Mouse (Mus musculus) MN1 (cell line): ENCODE measurements around the gene Naaladl1.

Experiments used
- DNase-seq: peaks from one replicate; pipeline ENCODE4 v3.0.0-alpha.2; 2016; ENCODE audit warnings: low spot score

Naaladl1 gene

GRCm38 (mm10) chr19:6105586-6105985, at the start of gene Naaladl1:
Naaladl1 (plus strand) TSS chr19:6105782.
- no peak for DNase-seq

GRCm38 (mm10) chr19:6056696-6057095, 48.9 kb upstream of the Naaladl1 start:
- no peak for DNase-seq

DNA sequence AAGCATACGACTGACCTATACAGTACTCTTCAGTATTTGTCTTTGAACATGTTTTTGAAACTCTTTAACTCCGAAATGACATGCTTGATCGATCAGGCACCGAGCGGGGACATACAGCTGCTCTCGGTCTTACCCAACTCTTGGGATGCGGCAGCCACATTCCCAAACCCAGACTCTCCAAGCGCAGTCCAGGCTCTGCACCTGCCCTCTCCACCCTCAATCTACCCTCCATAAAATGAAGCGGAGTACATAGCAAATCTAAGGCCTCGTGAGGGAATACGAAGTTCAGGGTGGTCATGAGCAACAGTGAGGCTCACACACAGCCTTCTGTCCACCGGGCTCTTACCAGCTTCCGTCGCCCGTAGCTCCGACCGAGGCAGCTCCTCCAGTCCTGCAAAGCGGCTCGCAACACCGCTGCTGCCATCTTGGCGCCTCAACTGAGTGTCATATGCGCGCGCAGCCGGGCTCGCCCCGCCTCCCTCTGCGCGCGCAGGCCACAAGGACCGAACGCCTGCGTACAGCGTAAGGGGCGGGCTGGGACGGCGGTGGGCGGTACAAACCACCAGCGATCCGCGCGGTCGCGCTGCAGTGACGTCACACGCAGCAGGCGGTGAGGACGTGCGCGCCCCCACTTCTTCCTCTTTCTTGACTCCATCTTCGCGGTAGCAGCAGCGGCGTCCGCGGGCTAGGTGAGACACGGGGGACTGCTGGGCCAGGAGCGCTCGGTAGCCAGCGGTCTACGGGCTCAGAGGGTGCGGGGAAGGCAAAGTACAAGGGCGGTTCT, 48.1 kb upstream of the Naaladl1 start, which contains the start of the genes Mrpl49 and Fau:
Gene Mrpl49, minus strand, starts transcription at position 473 of the 784 bp plus-strand sequence.
Gene Fau, plus strand, starts transcription at position 532 of the 784 bp plus-strand sequence.
- DNase-seq = peak; percentile 99

GRCm38 (mm10) chr19:6058513-6058912, 47.1 kb upstream of the Naaladl1 start:
- DNase-seq = peak; percentile 51

- DNase-seq = no peak
These were observed 46.6 kb upstream of the Naaladl1 start for GRCm38 (mm10) chr19:6058966-6059365.

- DNase-seq = peak; percentile 97
These were observed 44.5 kb upstream of the Naaladl1 start, which contains the start of gene Znhit2 for GRCm38 (mm10) chr19:6061021-6061533. Znhit2 (plus strand) TSS chr19:6061192.

DNA sequence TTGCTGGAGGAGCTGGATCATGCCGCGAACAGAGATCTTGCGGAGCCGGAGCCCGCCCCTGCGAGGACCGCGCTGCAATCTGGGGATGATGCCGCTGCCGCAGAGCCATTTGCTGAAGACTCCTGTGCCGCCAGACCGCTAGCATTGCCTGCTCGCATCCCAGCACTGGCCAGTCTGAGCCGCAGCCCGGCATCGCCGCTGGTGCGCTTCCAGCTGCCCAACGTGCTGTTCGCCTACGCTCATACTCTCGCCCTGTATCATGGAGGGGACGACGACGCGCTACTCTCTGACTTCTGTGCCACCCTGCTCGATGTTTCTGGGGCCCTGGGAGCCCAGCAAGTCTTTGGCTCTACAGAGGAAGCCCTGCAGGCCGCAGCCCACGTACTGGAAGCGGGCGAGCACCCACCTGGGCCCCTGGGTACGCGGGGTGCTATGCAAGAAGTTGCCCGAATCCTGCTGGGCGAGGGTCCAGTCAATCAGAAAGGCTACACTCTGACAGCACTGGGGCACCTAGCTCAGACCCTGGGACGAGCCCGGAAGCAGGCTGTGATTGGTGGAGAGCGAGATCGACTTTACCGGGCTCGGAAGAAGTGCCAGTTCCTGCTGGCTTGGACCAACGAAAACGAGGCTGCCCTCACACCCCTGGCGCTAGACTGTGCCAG, 43.8 kb upstream of the Naaladl1 start:
- peak; percentile 66 for DNase-seq

- DNase-seq = no peak
These were observed 43.2 kb upstream of the Naaladl1 start for GRCm38 (mm10) chr19:6062418-6062817.

GRCm38 (mm10) chr19:6063081-6063480, 42.5 kb upstream of the Naaladl1 start:
- no peak for DNase-seq

- DNase-seq = no peak
These were observed 39.0 kb upstream of the Naaladl1 start for GRCm38 (mm10) chr19:6066571-6066970.

DNA sequence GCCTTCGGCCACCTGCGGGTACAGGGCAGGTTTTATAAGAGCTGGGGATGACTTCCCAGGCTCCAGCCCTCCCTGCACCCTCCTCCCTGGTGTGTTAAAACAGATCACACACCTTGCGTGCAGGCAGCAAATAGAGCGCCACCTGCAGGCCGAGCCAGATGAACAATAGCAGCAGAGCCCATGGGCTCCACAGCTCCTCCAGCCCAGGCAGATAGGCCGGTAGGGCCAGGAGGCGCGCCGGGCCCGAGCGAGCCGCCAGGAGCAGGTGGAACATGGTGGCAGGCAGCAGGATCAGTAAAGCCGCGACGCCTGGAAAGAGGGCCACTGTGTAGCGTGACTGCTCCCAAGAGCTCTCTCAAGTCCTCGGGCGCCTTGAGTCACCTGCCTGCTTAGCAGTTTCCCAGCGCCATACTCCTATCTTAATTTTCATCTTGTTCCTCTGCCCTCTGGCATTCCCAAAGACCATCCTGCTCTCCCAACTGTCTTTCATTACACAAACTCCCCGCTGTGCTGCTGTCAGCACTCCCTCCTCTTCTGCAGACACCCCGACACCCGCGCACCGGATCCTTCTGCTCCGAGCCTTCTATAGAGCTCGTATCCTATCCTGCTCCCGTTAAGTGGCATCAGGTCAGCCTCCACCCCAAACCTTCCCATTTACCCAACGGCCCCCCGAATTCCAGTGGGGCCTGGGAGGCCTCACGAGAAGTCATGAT, 38.4 kb upstream of the Naaladl1 start:
- peak; percentile 90 for DNase-seq

GRCm38 (mm10) chr19:6067724-6068415, 37.7 kb upstream of the Naaladl1 start, which contains the start of gene Tm7sf2:
Tm7sf2 (minus strand) TSS chr19:6068373.
- peak; percentile 91 for DNase-seq

DNA sequence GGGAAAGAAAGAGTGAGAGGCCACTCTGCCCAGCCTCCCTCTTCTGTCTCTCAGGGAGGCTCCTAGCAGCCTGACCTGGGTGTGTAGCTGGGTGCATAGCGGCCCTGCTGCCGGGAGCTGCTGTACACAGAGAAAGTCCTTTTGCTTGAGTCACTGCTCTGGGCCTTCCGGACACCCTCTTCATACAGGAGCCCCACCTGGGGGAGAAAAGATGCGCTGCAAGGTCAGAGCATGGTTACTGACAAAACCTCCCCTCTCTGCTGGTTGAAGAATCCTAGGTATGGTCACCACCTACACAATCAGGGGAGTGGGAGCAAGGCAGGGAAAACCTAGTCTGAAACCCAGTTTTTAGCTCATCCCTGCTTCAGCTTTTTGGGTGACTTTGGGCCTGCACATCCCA, 36.6 kb upstream of the Naaladl1 start:
- peak; percentile 72 for DNase-seq

- no peak for DNase-seq
These were observed 35.7 kb upstream of the Naaladl1 start for GRCm38 (mm10) chr19:6069851-6070250.

DNA sequence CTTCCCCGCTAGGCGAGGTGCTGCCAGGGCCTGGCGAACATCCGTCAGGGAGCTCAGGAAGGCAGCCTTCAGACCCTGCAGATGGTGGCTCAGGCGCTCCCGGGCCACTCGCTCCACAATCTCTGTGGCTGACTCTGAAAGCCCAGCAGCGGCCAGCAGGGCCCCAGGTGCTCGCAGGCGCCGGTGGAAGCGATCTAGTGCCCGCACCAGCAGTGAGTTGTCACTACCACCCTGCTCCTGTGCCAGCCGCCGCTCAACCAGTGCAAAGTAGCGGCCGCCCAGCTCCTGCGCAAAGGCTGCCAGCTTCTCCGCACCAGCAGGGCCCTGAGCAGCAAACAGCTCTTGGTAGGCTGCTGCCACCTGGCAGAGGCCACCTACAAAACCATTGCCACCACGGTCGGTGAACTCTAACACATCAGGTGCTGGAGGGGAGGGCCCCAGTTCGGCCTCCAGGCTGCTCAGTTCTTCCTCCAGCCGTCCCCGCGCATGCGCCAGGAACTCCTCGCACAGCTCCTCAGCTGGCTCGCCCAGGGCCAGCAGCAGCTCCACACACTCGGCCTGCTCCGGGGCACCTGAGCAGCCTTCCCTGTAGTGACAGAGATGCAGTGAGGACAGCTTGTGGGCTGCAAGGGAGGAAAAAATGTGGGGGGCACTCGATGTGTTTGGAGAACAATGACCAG, 34.9 kb upstream of the Naaladl1 start:
- no peak for DNase-seq

DNA sequence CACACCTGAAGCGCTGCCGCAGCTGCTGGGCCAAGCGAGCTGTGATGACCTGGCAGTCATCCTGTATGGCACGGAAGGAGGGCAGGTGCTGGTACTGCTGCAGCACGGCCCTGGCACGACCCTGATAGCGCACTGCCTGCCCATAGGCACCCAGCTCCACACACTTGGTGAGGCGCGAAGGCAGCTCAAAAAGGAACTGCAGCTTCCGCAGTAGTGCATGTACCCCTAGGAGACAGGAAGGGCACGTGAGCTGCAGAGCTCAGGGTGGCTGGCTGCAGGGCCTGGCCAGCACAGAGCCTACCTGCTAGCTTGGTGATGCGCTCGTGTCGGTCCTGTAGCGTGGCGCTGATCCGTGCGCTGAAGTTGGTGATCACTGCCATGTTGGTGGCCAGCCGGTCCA, 34.3 kb upstream of the Naaladl1 start:
- DNase-seq = no peak

DNA sequence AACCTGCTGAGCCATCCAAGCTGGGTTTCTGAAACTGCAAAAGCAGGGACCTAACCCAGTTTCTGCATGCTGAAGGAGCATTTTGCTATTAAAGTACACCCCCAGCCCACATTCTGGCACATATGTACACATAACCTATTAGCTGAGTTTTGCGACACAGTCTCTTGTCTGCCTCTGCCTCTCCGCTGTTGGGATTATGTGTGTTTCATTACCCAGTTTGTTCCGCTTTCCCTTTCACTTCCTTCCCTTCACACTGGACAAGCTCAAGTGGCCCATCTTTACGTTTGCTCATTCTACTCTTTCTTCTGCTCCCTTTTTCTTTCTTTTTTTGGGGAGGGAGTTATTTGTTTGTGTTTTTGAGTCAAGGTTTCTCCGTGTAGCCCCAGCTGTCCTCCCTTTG, 31.7 kb upstream of the Naaladl1 start:
- DNase-seq = no peak

GRCm38 (mm10) chr19:6076564-6077393, 28.8 kb upstream of the Naaladl1 start, which contains the start of gene Vps51:
Vps51 (minus strand) TSS chr19:6077231.
- DNase-seq = peak; percentile 92

GRCm38 (mm10) chr19:6079983-6080480, 25.6 kb upstream of the Naaladl1 start, which contains the start of gene Tmem262:
Tmem262 (plus strand) TSS chr19:6080033.
- no peak for DNase-seq

DNA sequence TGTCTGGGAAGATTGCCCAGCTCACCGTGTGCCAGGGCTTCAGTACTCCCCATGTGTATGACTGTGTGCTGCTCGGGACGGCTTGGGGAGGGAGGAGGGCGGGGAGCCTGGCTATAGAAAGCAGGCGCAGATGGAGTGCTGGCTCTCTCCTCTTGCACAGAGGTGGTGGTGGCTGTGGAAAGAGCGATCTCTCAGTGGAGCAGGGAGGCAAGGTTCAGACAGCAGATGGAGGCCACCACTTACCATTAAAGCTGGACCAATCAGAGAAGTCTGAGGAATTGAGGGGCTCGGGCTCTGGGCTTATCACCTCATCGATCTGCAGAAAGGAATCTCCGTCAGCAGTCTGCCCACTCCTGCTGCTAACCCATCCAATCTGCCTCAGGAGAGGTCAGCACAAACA, 23.4 kb upstream of the Naaladl1 start, which contains the start of gene Gm28374:
Gene Gm28374, minus strand, starts transcription at position 101 of the 400 bp plus-strand sequence.
- peak; percentile 87 for DNase-seq
